Mouse (Mus musculus): ENCODE measurements around the gene 3110082I17Rik. TPM values are rescaled to one million over a fixed set of nuclear protein-coding genes. Genes with fewer than 3 reads are reported as not detected.

3110082I17Rik gene
- polyA plus RNA-seq (2015; fragmentation: Nextera tagmentation; extraction: Ambion mirVana), result 15.7 and 22.7 TPM in 2 replicates

DNA sequence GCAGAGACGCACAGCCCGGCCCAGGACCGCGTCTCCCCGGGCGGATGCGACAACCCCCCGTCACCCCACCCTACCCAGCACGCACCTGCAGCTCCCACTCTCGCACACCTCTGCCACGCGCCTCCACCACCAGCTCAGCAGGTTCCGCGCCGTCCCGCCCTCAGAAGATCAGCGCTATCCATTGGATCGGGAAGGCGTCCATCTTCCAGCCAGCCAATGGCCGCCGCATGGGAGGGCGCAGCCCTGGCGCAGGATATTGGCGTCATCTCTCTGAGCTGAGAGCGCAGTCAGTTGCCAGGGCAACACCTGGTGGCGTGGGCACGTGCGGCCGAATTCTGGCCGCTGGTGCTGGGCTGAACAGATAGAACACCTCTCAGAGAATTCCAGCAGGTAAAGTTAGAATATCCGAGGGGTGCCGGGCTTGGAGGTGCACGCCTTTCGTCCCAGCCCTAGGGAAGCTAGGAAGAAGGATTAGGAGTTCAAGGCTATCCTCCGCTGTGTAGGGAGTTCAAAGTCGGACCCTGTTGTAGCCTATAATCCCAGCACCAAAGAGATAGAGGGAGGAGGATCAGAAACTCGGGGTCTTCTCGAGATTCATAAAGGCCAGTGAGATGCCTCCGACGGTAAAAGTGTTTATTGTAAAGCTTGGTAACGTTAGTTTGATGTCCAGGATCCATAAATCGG is at the start of gene 3110082I17Rik:
Gene 3110082I17Rik (minus strand): TSS at position 144 of the 684 bp plus-strand sequence.
- Histone ChIP-seq H3K9me3 (replicated peaks) (no peaks in the 10 kb centered on the region), H3K27ac (replicated peaks) (no peak within 1 kb of the TSS), H3K4me2 (peak within 1 kb of the TSS; percentile 78), H3K9ac (replicated peaks) (peak within 1 kb of the TSS; percentile 54), H3K36me3 (0 out of 2 replicates have a peak, but pooled peaks cover 2% of the 10 kb centered on the region), H3K4me3 (replicated peaks) (peak within 1 kb of the TSS; percentile 64), H3K4me1 (peaks cover 22% of the 10 kb centered on the region), H3K27me3 (replicated peaks) (no peaks in the 10 kb centered on the region; the same call in 1 of the 2 replicates)
- ATAC-seq (ENCODE audit: low FRiP score), result peak; percentile 99
- WGBS, result 4% methylated on average over 42 of the region's 42 CpGs

DNA sequence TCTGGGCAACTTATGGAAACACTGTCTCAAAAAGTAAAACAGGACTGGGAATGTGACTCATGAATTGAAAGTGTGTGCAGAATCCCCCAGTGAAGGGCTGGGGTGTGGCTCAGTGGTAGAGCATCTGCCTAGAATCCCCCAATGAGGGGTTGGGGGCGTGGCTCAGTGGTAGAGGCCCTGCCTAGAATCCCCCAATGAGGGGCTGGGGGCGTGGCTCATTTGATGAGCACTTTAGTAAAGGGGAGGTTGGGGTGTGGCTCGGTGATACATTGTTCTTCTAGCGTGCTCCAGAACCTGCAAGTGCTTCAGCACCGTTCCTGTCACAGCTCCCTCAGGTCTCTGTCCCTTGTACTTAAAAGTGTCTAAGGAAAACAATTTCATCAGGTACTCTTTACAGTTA is 45.9 kb upstream of the 3110082I17Rik start:
- H3K4me3 ChIP-seq (replicated peaks), result no peak overlapping the region
- no peak overlapping the region for H3K9ac ChIP-seq (replicated peaks)
- H3K4me1 ChIP-seq, result no peaks in the 10 kb centered on the region
- no peaks in the 10 kb centered on the region for H3K36me3 ChIP-seq
- no peak for ATAC-seq (ENCODE audit: low FRiP score)
- 22% methylated on average over 5 of the region's 5 CpGs for WGBS
- no peaks in the 10 kb centered on the region for H3K9me3 ChIP-seq (replicated peaks)
- H3K4me2 ChIP-seq, result no peak overlapping the region
- no peak overlapping the region for H3K27ac ChIP-seq (replicated peaks)
- H3K27me3 ChIP-seq (replicated peaks), result peaks cover 46% of the 10 kb centered on the region

- no peak overlapping the region for H3K9ac ChIP-seq (replicated peaks)
- H3K4me2 ChIP-seq, result no peak overlapping the region
- no peak overlapping the region for H3K4me3 ChIP-seq (replicated peaks)
- no peaks in the 10 kb centered on the region for H3K36me3 ChIP-seq
- H3K27me3 ChIP-seq (replicated peaks), result peaks cover 36% of the 10 kb centered on the region
- H3K27ac ChIP-seq (replicated peaks), result no peak overlapping the region
- 5% methylated on average over 12 of the region's 14 CpGs for WGBS
- no peaks in the 10 kb centered on the region for H3K4me1 ChIP-seq
- no peaks in the 10 kb centered on the region for H3K9me3 ChIP-seq (replicated peaks)
- no peak for ATAC-seq (ENCODE audit: low FRiP score)
Measured at GRCm38 (mm10) chr5:139505073-139505606, 44.8 kb upstream of the 3110082I17Rik start.

GRCm38 (mm10) chr5:139502281-139502680 is 42.0 kb upstream of the 3110082I17Rik start:
- Histone ChIP-seq H3K9ac (replicated peaks) (no peak overlapping the region), H3K36me3 (no peaks in the 10 kb centered on the region), H3K9me3 (replicated peaks) (no peaks in the 10 kb centered on the region), H3K4me3 (replicated peaks) (no peak overlapping the region), H3K4me2 (no peak overlapping the region), H3K4me1 (no peaks in the 10 kb centered on the region), H3K27ac (replicated peaks) (no peak overlapping the region), H3K27me3 (replicated peaks) (peaks cover 18% of the 10 kb centered on the region)
- 85% methylated on average over 14 of the region's 14 CpGs for WGBS
- ATAC-seq (ENCODE audit: low FRiP score), result no peak

DNA sequence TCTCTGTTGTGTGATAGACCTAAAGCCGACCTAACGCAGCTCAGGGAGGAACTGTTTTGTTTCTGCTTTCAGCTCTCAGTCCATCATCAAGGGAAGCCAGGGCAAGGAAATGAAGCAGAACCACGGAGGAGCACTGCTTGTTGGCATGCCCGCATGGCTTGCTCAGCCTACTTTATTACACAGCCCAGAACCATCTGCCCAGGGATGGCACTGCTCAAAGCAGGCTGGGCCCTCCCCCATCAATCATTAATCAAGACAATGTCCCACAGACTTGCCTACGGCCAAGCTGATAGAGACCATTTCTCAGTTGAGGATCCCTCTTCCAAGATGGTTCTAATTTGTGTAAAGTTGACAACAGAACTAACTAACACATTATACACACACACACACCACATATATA is 38.5 kb upstream of the 3110082I17Rik start:
- no peak for ATAC-seq (ENCODE audit: low FRiP score)
- Histone ChIP-seq H3K9me3 (replicated peaks) (no peaks in the 10 kb centered on the region), H3K9ac (replicated peaks) (no peak overlapping the region), H3K4me2 (no peak overlapping the region), H3K4me1 (peaks cover 6% of the 10 kb centered on the region), H3K27ac (replicated peaks) (no peak overlapping the region), H3K4me3 (replicated peaks) (no peak overlapping the region), H3K36me3 (no peaks in the 10 kb centered on the region), H3K27me3 (replicated peaks) (peaks cover 7% of the 10 kb centered on the region; the same call in 1 of the 2 replicates)
- 34% methylated on average over 5 of the region's 5 CpGs for WGBS

DNA sequence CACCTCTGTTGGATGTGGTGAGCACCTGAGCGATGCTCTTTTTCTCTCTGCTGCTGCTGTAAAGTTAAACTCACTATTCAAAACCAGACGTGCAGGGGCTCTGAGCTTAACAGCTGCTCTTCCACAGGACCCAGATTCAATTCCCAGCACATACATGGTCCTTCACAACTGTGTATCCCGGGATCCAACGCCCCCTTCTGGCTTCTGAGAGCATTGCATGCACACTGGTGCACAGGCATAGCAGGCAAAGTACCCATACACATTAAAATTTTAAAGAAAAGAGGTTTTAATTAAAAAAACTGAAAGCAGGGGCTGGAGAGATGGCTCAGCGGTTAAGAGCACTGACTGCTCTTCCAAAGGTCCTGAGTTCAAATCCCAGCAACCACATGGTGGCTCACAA is 36.6 kb upstream of the 3110082I17Rik start:
- WGBS, result 56% methylated on average over 5 of the region's 5 CpGs
- no peak for ATAC-seq (ENCODE audit: low FRiP score)
- Histone ChIP-seq H3K9me3 (replicated peaks) (no peaks in the 10 kb centered on the region), H3K27me3 (replicated peaks) (0 out of 2 replicates have a peak, but pooled peaks cover 3% of the 10 kb centered on the region), H3K27ac (replicated peaks) (no peak overlapping the region), H3K4me1 (peaks cover 6% of the 10 kb centered on the region), H3K4me2 (no peak overlapping the region), H3K36me3 (no peaks in the 10 kb centered on the region), H3K4me3 (replicated peaks) (no peak overlapping the region), H3K9ac (replicated peaks) (no peak overlapping the region)

- peaks cover 6% of the 10 kb centered on the region for H3K4me1 ChIP-seq
- H3K4me3 ChIP-seq (replicated peaks), result no peak overlapping the region
- H3K4me2 ChIP-seq, result 0 out of 2 replicates have a peak overlapping the region, but pooled peaks have one; percentile 3
- no peaks in the 10 kb centered on the region for H3K9me3 ChIP-seq (replicated peaks)
- no peak overlapping the region for H3K27ac ChIP-seq (replicated peaks)
- 26% methylated on average over 22 of the region's 22 CpGs for WGBS
- 0 out of 2 replicates have a peak, but pooled peaks have one; percentile 38 for ATAC-seq (ENCODE audit: low FRiP score)
- H3K9ac ChIP-seq (replicated peaks), result no peak overlapping the region
- no peaks in the 10 kb centered on the region for H3K27me3 ChIP-seq (replicated peaks)
- no peaks in the 10 kb centered on the region for H3K36me3 ChIP-seq
Measured at GRCm38 (mm10) chr5:139495019-139495669, 34.8 kb upstream of the 3110082I17Rik start.

DNA sequence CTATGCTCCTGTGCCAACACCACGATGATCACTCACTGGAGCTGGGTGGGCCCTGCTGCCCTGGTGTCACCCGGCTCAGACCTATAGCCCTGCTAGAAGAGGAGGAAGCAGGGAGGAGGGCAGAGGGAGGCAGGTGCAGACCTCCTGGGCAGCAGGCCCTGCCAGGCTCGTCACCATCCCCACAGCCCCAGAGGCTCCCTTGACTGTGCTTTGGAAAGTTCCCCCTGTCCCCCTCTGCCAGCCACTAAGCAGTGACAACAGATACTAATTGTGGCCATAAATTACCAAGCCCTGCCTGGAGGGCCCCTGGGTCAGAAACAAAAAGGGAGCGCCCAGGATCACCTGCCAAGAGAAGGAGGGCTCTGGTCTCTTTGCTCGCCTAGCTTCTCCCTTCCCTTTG is 33.4 kb upstream of the 3110082I17Rik start:
- Histone ChIP-seq H3K4me2 (no peak overlapping the region), H3K36me3 (no peaks in the 10 kb centered on the region), H3K27ac (replicated peaks) (no peak overlapping the region), H3K4me3 (replicated peaks) (no peak overlapping the region), H3K27me3 (replicated peaks) (no peaks in the 10 kb centered on the region), H3K9me3 (replicated peaks) (no peaks in the 10 kb centered on the region), H3K4me1 (peaks cover 6% of the 10 kb centered on the region), H3K9ac (replicated peaks) (no peak overlapping the region)
- 18% methylated on average over 5 of the region's 5 CpGs for WGBS
- ATAC-seq (ENCODE audit: low FRiP score), result no peak

GRCm38 (mm10) chr5:139491348-139491747 is 31.0 kb upstream of the 3110082I17Rik start:
- no peak overlapping the region for H3K9ac ChIP-seq (replicated peaks)
- no peaks in the 10 kb centered on the region for H3K9me3 ChIP-seq (replicated peaks)
- no peak for ATAC-seq (ENCODE audit: low FRiP score)
- H3K4me2 ChIP-seq, result no peak overlapping the region
- no peaks in the 10 kb centered on the region for H3K27me3 ChIP-seq (replicated peaks)
- peaks cover 6% of the 10 kb centered on the region for H3K4me1 ChIP-seq
- H3K27ac ChIP-seq (replicated peaks), result no peak overlapping the region
- no peak overlapping the region for H3K4me3 ChIP-seq (replicated peaks)
- no peaks in the 10 kb centered on the region for H3K36me3 ChIP-seq
- 33% methylated on average over 8 of the region's 8 CpGs for WGBS

DNA sequence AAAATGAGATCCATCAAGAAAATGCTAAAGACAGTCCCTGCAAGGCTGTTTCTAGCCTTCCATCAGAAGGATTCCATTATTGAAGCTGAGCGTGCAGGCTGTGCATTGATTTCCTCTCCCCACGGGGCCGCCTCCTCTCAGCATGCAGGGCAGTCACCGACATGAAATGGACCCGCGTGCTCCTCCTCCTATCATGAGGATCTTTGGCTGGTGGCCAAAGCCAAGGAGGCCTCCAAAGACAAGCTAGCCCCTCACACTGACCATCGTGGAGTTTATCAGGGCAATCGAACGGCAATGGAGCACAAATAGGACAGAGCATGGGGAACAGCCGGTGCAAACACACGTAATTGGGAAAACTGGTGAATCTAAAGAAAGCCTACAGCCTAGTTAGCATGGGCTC is 29.8 kb upstream of the 3110082I17Rik start:
- H3K4me1 ChIP-seq, result peaks cover 4% of the 10 kb centered on the region
- H3K9me3 ChIP-seq (replicated peaks), result no peaks in the 10 kb centered on the region
- H3K27me3 ChIP-seq (replicated peaks), result no peaks in the 10 kb centered on the region
- no peaks in the 10 kb centered on the region for H3K36me3 ChIP-seq
- no peak overlapping the region for H3K9ac ChIP-seq (replicated peaks)
- 67% methylated on average over 11 of the region's 11 CpGs for WGBS
- H3K4me3 ChIP-seq (replicated peaks), result no peak overlapping the region
- peak overlapping the region; percentile 9; the same call in 1 of the 2 replicates for H3K27ac ChIP-seq (replicated peaks)
- no peak overlapping the region for H3K4me2 ChIP-seq
- ATAC-seq (ENCODE audit: low FRiP score), result no peak

DNA sequence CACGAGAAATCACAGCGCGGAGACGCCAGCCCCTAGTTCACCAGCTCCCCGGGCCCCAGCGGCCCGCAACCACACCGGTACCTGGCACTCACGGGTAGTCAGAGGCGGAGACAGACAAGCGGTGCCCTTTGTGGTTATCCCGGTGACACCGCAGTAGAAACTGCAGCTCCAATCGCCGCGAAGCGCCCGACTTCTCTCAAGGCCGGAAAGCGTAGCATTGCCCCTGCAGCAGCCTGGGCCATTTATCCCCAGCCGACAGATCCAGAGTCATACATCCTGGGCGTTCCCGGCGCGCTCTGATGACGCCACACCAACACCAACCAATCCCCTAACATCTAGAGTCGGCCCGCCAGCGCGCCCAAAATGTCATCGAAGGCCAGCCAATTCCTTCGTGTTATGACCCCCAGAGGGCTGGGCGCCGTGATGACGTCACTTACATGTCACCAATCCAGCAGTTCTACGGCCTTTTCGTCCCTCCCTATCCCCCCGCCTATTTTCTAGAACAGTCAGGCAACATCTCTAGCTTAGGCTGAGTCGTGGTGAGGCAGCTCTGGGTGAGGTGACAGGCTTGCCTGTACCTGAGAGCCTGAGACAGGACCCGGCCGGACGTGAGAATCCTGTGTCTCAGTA is 24.0 kb upstream of the 3110082I17Rik start, which contains the start of gene Zfand2a:
Gene Zfand2a (minus strand): TSS at position 365 of the 630 bp plus-strand sequence.
- Histone ChIP-seq H3K27me3 (replicated peaks) (no peaks in the 10 kb centered on the region), H3K9me3 (replicated peaks) (no peaks in the 10 kb centered on the region), H3K9ac (replicated peaks) (peak within 1 kb of the TSS; percentile 85), H3K27ac (replicated peaks) (peak within 1 kb of the TSS; percentile 87), H3K4me1 (peaks cover 17% of the 10 kb centered on the region), H3K4me2 (peak within 1 kb of the TSS; percentile 86), H3K4me3 (replicated peaks) (peak within 1 kb of the TSS; percentile 97), H3K36me3 (peaks cover 28% of the 10 kb centered on the region)
- ATAC-seq (ENCODE audit: low FRiP score), result peak; percentile 97
- WGBS, result 1% methylated on average over 41 of the region's 42 CpGs
